Mouse (Mus musculus) MEL (cell line): ENCODE results near the gene Pigyl. TPM values are rescaled to one million over a fixed set of nuclear protein-coding genes. Genes with fewer than 3 reads are reported as not detected.

Experiments
- DNase-seq: peaks from one replicate; pipeline ENCODE4 v3.0.0; 2011; ENCODE audit warnings: low read depth, low spot score
- H3K27ac ChIP-seq: 2 replicates; pipeline ENCODE4 v1.5.1; 2012; ENCODE audit warnings: low read depth, mild to moderate bottlenecking, control low read depth, low read length, moderate library complexity; ENCODE audit not compliant: control insufficient read depth
- H3K27me3 ChIP-seq, 2 experiments: fragments of 150-350 bp in 1 of 2; sonication (generic) in 1 of 2; 2 replicates each; pipeline ENCODE4 v1.6.1; 2012; ENCODE audit warnings: low read length in 2 of 2, mild to moderate bottlenecking in 2 of 2, improper control_type of control experiment in 1 of 2, moderate library complexity in 1 of 2; ENCODE audit not compliant: insufficient read depth in 2 of 2, control insufficient read depth in 1 of 2
- H3K36me3 ChIP-seq, 2 experiments: 2 replicates each; pipeline ENCODE4 v1.6.1; 2012 to 2014; ENCODE audit warnings: low read length in 2 of 2, improper control_type of control experiment in 1 of 2, inconsistent platforms in 1 of 2, mild to moderate bottlenecking in 1 of 2; ENCODE audit not compliant: insufficient read depth in 2 of 2, control insufficient read depth in 1 of 2
- H3K4me1 ChIP-seq, 2 experiments: fragments of 150-350 bp in 1 of 2; sonication (generic) in 1 of 2; 2 replicates each; pipeline ENCODE4 v1.6.1; 2012; ENCODE audit warnings: low read length in 2 of 2, improper control_type of control experiment in 1 of 2, mild to moderate bottlenecking in 1 of 2; ENCODE audit not compliant: insufficient read depth in 2 of 2, control insufficient read depth in 1 of 2
- H3K4me3 ChIP-seq, 2 experiments: fragments of 150-350 bp in 1 of 2; sonication (generic) in 1 of 2; 2 replicates each; pipeline ENCODE4 v1.5.1; 2012; ENCODE audit warnings: low read depth in 2 of 2, low read length in 2 of 2, mild to moderate bottlenecking in 2 of 2, moderate library complexity in 2 of 2, control low read depth in 1 of 2, improper control_type of control experiment in 1 of 2; ENCODE audit not compliant: control insufficient read depth in 1 of 2, insufficient read depth in 1 of 2
- H3K79me2 ChIP-seq: 2 replicates; pipeline ENCODE4 v1.6.1; 2012; ENCODE audit warnings: mild to moderate bottlenecking, low read length, moderate library complexity; ENCODE audit not compliant: control insufficient read depth, poor library complexity, insufficient read depth
- H3K9ac ChIP-seq: 2 replicates; pipeline ENCODE4 v1.6.1; 2012; ENCODE audit warnings: low read depth, mild to moderate bottlenecking, control low read depth, low read length, moderate library complexity; ENCODE audit not compliant: control insufficient read depth, poor library complexity, severe bottlenecking
- H3K9me3 ChIP-seq: fragments of 150-350 bp; sonication (generic); replicated peaks from 2 replicates; pipeline ENCODE4 v1.6.1; 2012; ENCODE audit warnings: mild to moderate bottlenecking, low read length, improper control_type of control experiment, moderate library complexity; ENCODE audit not compliant: insufficient read depth
- CHD2 ChIP-seq: IDR thresholded peaks from 2 replicates; pipeline ENCODE4 v1.6.1; 2011; ENCODE audit warnings: low read length, improper control_type of control experiment
- GABPA ChIP-seq: IDR thresholded peaks from 2 replicates; pipeline ENCODE4 v1.6.1; 2012; ENCODE audit warnings: low read depth, mild to moderate bottlenecking, inconsistent platforms, low read length, improper control_type of control experiment, moderate library complexity
- MAX ChIP-seq: IDR thresholded peaks from 2 replicates; pipeline ENCODE4 v1.6.1; 2011; ENCODE audit warnings: low read length, improper control_type of control experiment
- MAZ ChIP-seq: IDR thresholded peaks from 2 replicates; pipeline ENCODE4 v1.6.1; 2012; ENCODE audit warnings: low read depth, mild to moderate bottlenecking, inconsistent platforms, low read length, improper control_type of control experiment
- MXI1 ChIP-seq: IDR thresholded peaks from 2 replicates; pipeline ENCODE4 v1.6.1; 2011; ENCODE audit warnings: mild to moderate bottlenecking, low read depth, low read length, improper control_type of control experiment
- MYB ChIP-seq: IDR thresholded peaks from 2 replicates; pipeline ENCODE4 v1.6.1; 2011; ENCODE audit warnings: mild to moderate bottlenecking, low read depth, low read length, improper control_type of control experiment
- MYC ChIP-seq: IDR thresholded peaks from 2 replicates; pipeline ENCODE4 v1.6.1; 2011; ENCODE audit warnings: low read depth, mild to moderate bottlenecking, low read length, improper control_type of control experiment, moderate library complexity
- NELFE ChIP-seq: IDR thresholded peaks from 2 replicates; pipeline ENCODE4 v1.6.1; 2011; ENCODE audit warnings: low read depth, low read length, improper control_type of control experiment
- NRF1 ChIP-seq: IDR thresholded peaks from 2 replicates; pipeline ENCODE4 v1.6.1; 2014; ENCODE audit warnings: low read depth, mild to moderate bottlenecking, inconsistent platforms, low read length, improper control_type of control experiment, moderate library complexity; ENCODE audit not compliant: poor library complexity, insufficient read depth, severe bottlenecking
- POLR2A ChIP-seq, 2 experiments: IDR thresholded peaks; 2 replicates each; pipeline ENCODE4 v1.6.1; 2011 to 2012; ENCODE audit warnings: low read length in 2 of 2, mild to moderate bottlenecking in 2 of 2, control low read depth in 1 of 2, improper control_type of control experiment in 1 of 2, low read depth in 1 of 2, moderate library complexity in 1 of 2; ENCODE audit not compliant: control insufficient read depth in 1 of 2, insufficient read depth in 1 of 2, poor library complexity in 1 of 2
- POLR2AphosphoS2 ChIP-seq: IDR thresholded peaks from 2 replicates; pipeline ENCODE4 v1.6.1; 2011; ENCODE audit warnings: low read length, improper control_type of control experiment
- SIN3A ChIP-seq: IDR thresholded peaks from 2 replicates; pipeline ENCODE4 v1.6.1; 2012; ENCODE audit warnings: low read length, improper control_type of control experiment, inconsistent platforms
- SMC3 ChIP-seq: IDR thresholded peaks from 2 replicates; pipeline ENCODE4 v1.6.1; 2011; ENCODE audit warnings: low read depth, low read length, improper control_type of control experiment
- TBP ChIP-seq: IDR thresholded peaks from 2 replicates; pipeline ENCODE4 v1.8.0; 2011; ENCODE audit warnings: low read depth, low read length, improper control_type of control experiment
- USF1 ChIP-seq: IDR thresholded peaks from 2 replicates; pipeline ENCODE4 v1.6.1; 2014; ENCODE audit warnings: low read depth, mild to moderate bottlenecking, inconsistent platforms, low read length, improper control_type of control experiment, moderate library complexity
- USF2 ChIP-seq, 2 experiments: IDR thresholded peaks; 2 replicates each; pipeline ENCODE4 v1.6.1; 2011 to 2012; ENCODE audit warnings: improper control_type of control experiment in 2 of 2, low read length in 2 of 2, borderline replicate concordance in 1 of 2, inconsistent platforms in 1 of 2, low read depth in 1 of 2, mild to moderate bottlenecking in 1 of 2; ENCODE audit not compliant: insufficient read depth in 1 of 2
- ZKSCAN1 ChIP-seq: IDR thresholded peaks from 2 replicates; pipeline ENCODE4 v1.6.1; 2012; ENCODE audit warnings: low read depth, mild to moderate bottlenecking, inconsistent platforms, low read length, improper control_type of control experiment, moderate library complexity
- polyA plus RNA-seq, 2 experiments: library from polyadenylated mRNA; stranded (reverse) in 1 of 2; unstranded in 1 of 2; fragments of >175 nt in 1 of 2; fragments of >200 nt in 1 of 2; gene quantifications; 2 replicates each; pipeline versions ENCODE4 v1.2.1 to v1.2.4; 2012; ENCODE audit warnings: low replicate concordance in 2 of 2, low read depth in 1 of 2; ENCODE audit not compliant: insufficient read length in 2 of 2, insufficient read depth in 1 of 2, missing spikeins in 1 of 2
- total RNA-seq: library from RNA; depleted of rRNA; stranded (reverse); fragments of 300-350 nt; gene quantifications from 2 replicates; pipeline ENCODE4 v1.2.3, GENCODE M21; 2012

Gene Pigyl
- total and polyA plus RNA-seq, 3 experiments = 103 to 146 TPM; not detected in 1

GRCm38 (mm10) chr9:22155614-22156013 lies 1.0 kb upstream of the Pigyl start (continued):
- TF ChIP-seq USF2 (IDR thresholded peaks at IDR 0.05; ENCODE audit: borderline replicate concordance in 1 of 2, insufficient read depth in 1 of 2, low read depth in 1 of 2, low read length in 2 of 2) = no peak

GRCm38 (mm10) chr9:22157516-22158265 lies 1.0 kb downstream of the Pigyl start:
- peak overlapping the region; percentile 68 to 71 for H3K4me3 ChIP-seq
- peaks cover 3 to 14% of the 10 kb centered on the region in 2 experiments; a peak in 2 of 4 replicates for H3K4me1 ChIP-seq
- H3K36me3 ChIP-seq = peaks cover 0 to 2% of the 10 kb centered on the region in 2 experiments; a peak in 1 of 4 replicates
- peak overlapping the region; percentile 74 for H3K9ac ChIP-seq
- H3K27me3 ChIP-seq = no peaks in the 10 kb centered on the region
- no peak for DNase-seq
- TF ChIP-seq MYC (no peak), GABPA (no peak), ZKSCAN1 (no peak), POLR2A (IDR thresholded peaks at IDR 0.05; ENCODE audit: control insufficient read depth in 1 of 2, insufficient read depth in 1 of 2, low read depth in 1 of 2, low read length in 2 of 2, poor library complexity in 1 of 2) (0 out of 4 replicates have a peak, but pooled peaks of 1 of the 2 experiments have one; percentile 16), SMC3 (no peak)
- no peaks in the 10 kb centered on the region for H3K9me3 ChIP-seq
- H3K79me2 ChIP-seq = peaks cover 8% of the 10 kb centered on the region
- no peak overlapping the region for H3K27ac ChIP-seq

- no peaks in the 10 kb centered on the region for H3K27me3 ChIP-seq
- H3K27ac ChIP-seq = no peak overlapping the region
- no peak overlapping the region for H3K9ac ChIP-seq
- H3K9me3 ChIP-seq = no peaks in the 10 kb centered on the region
- DNase-seq = no peak
- no peak for TF ChIP-seq SMC3
- no peak for TF ChIP-seq SIN3A
- 0 out of 2 replicates have a peak, but pooled peaks have one; percentile 18 for TF ChIP-seq MYB
- TF ChIP-seq USF2 (IDR thresholded peaks at IDR 0.05; ENCODE audit: borderline replicate concordance in 1 of 2, insufficient read depth in 1 of 2, low read depth in 1 of 2, low read length in 2 of 2) = no peak
- TF ChIP-seq CHD2 = 0 out of 2 replicates have a peak, but pooled peaks have one; percentile 28
- no peak for TF ChIP-seq TBP
- TF ChIP-seq, all 39 proteins: peak for 2
- Histone ChIP-seq H3K79me2 (peaks cover 8% of the 10 kb centered on the region), H3K4me1 (peaks cover 3 to 8% of the 10 kb centered on the region in 2 experiments; a peak in 2 of 4 replicates), H3K4me3 (no peak overlapping the region), H3K36me3 (no peaks in the 10 kb centered on the region; a peak in 1 of 4 replicates)
These were observed 4.7 kb downstream of the Pigyl start for GRCm38 (mm10) chr9:22161299-22161698.

- TF ChIP-seq MAX (no peak), MAZ (no peak), MXI1 (no peak), POLR2AphosphoS2 (no peak), USF1 (no peak), ZKSCAN1 (no peak), NELFE (no peak), NRF1 (no peak)
- no peak overlapping the region for H3K27ac ChIP-seq
- H3K4me1 ChIP-seq = peaks cover 1 to 7% of the 10 kb centered on the region in 2 experiments; a peak in 2 of 4 replicates
- H3K27me3 ChIP-seq = no peaks in the 10 kb centered on the region
- DNase-seq = no peak
- H3K9me3 ChIP-seq = no peaks in the 10 kb centered on the region
- H3K4me3 ChIP-seq = no peak overlapping the region
- peaks cover 2% of the 10 kb centered on the region; the same call in 1 of the 2 replicates for H3K79me2 ChIP-seq
- H3K36me3 ChIP-seq = no peaks in the 10 kb centered on the region; a peak in 1 of 4 replicates
- no peak overlapping the region for H3K9ac ChIP-seq
These were observed 5.7 kb downstream of the Pigyl start for GRCm38 (mm10) chr9:22162305-22162704.
